Mouse (Mus musculus): ENCODE data around the gene Zfp451.
"Not testable (repeated sequence)": the region's sequence is repeated elsewhere in the genome, so short reads cannot be mapped to it uniquely, and the experiment has no call there.

The Zfp451 gene

GRCm38 (mm10) chr1:33757491-33758041 is 56.8 kb downstream of the Zfp451 start, which contains the start of gene Bag2:
TSS of gene Bag2 (minus strand) at chr1:33757795.
- DNase-seq (ENCODE audit: low read depth, low spot score) = peak; percentile 59

- DNase-seq (ENCODE audit: low read depth, low spot score) = peak; percentile 22
These were observed 57.4 kb downstream of the Zfp451 start for GRCm38 (mm10) chr1:33757033-33757413.

- peak; percentile 9 for DNase-seq (ENCODE audit: low read depth, low spot score)
These were observed 58.0 kb downstream of the Zfp451 start for GRCm38 (mm10) chr1:33756258-33757032.

- DNase-seq (ENCODE audit: low read depth, low spot score) = no peak
These were observed 58.6 kb downstream of the Zfp451 start for GRCm38 (mm10) chr1:33755799-33756198.

GRCm38 (mm10) chr1:33754965-33755735 is 59.2 kb downstream of the Zfp451 start:
- DNase-seq (ENCODE audit: low read depth, low spot score) = no peak

GRCm38 (mm10) chr1:33754089-33754488 is 60.3 kb downstream of the Zfp451 start:
- DNase-seq (ENCODE audit: low read depth, low spot score) = no peak

GRCm38 (mm10) chr1:33751283-33751682 is 63.1 kb downstream of the Zfp451 start:
- DNase-seq (ENCODE audit: low read depth, low spot score) = no peak

GRCm38 (mm10) chr1:33749709-33750108 is 64.7 kb downstream of the Zfp451 start:
- DNase-seq (ENCODE audit: low read depth, low spot score) = not testable (repeated sequence)

GRCm38 (mm10) chr1:33749109-33749508 is 65.3 kb downstream of the Zfp451 start:
- DNase-seq (ENCODE audit: low read depth, low spot score) = no peak

- no peak for DNase-seq (ENCODE audit: low read depth, low spot score)
These were observed 68.5 kb downstream of the Zfp451 start for GRCm38 (mm10) chr1:33745901-33746300.

- DNase-seq (ENCODE audit: low read depth, low spot score) = not testable (repeated sequence)
These were observed 69.6 kb downstream of the Zfp451 start for GRCm38 (mm10) chr1:33744815-33745214.

GRCm38 (mm10) chr1:33742903-33743302 is 71.5 kb downstream of the Zfp451 start:
- peak; percentile 42 for DNase-seq (ENCODE audit: low read depth, low spot score)

GRCm38 (mm10) chr1:33739302-33739701 is 75.1 kb downstream of the Zfp451 start:
- DNase-seq (ENCODE audit: low read depth, low spot score) = peak; percentile 76

- no peak for DNase-seq (ENCODE audit: low read depth, low spot score)
These were observed 75.6 kb downstream of the Zfp451 start for GRCm38 (mm10) chr1:33738681-33739278.

GRCm38 (mm10) chr1:33738281-33738680 is 76.1 kb downstream of the Zfp451 start:
- no peak for DNase-seq (ENCODE audit: low read depth, low spot score)

GRCm38 (mm10) chr1:33734001-33734685 is 80.3 kb downstream of the Zfp451 start:
- no peak for DNase-seq (ENCODE audit: low read depth, low spot score)

- no peak for DNase-seq (ENCODE audit: low read depth, low spot score)
These were observed 81.4 kb downstream of the Zfp451 start for GRCm38 (mm10) chr1:33733044-33733443.

GRCm38 (mm10) chr1:33725086-33725485 is 89.3 kb downstream of the Zfp451 start:
- no peak for DNase-seq (ENCODE audit: low read depth, low spot score)

- no peak for DNase-seq (ENCODE audit: low read depth, low spot score)
These were observed 89.9 kb downstream of the Zfp451 start for GRCm38 (mm10) chr1:33724516-33724915.

- DNase-seq (ENCODE audit: low read depth, low spot score) = no peak
These were observed 93.4 kb downstream of the Zfp451 start for GRCm38 (mm10) chr1:33721020-33721419.

- DNase-seq (ENCODE audit: low read depth, low spot score) = no peak
These were observed 94.2 kb downstream of the Zfp451 start for GRCm38 (mm10) chr1:33720231-33720630.
